Mouse (Mus musculus) cortical plate, adult 2 months (tissue): ENCODE data around the gene Hormad1.

ENCODE experiments used
- CTCF ChIP-seq: fragments of 200-500 bp; IDR thresholded peaks from 2 replicates; pipeline ENCODE4 v1.5.1; 2011; ENCODE audit warnings: mild to moderate bottlenecking, control low read depth, low read length; ENCODE audit not compliant: insufficient read depth; ENCODE audit errors: extremely low read depth
- POLR2A ChIP-seq: fragments of 200-500 bp; IDR thresholded peaks from 2 replicates; pipeline ENCODE4 v1.6.1; 2011; ENCODE audit warnings: mild to moderate bottlenecking, low read length, control low read depth; ENCODE audit not compliant: insufficient read depth; ENCODE audit errors: extremely low read depth

DNA sequence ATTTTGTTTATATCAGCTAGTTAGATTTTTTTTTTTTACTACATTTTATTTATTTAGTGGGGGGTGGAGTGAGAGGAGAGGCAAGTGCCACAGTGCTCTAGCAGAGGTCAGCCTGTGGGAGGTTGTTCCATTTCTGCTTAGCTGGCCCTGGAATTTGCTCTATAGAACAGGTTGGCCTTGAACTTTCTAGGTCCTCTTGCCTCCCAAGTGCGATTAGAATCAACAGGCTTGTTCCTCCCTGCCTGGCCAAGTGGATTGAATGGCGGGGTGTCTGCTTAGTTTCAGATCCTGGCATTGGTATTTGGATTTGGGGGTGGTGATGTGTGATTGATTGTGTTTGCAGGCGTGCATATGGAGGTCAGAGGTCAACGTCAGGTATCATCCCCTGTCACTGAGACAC, 76.6 kb downstream of the Hormad1 start:
- TF ChIP-seq CTCF: no peak
- TF ChIP-seq POLR2A: no peak
